Mouse (Mus musculus) cerebellum, postnatal 14 days (tissue): Measurements from ENCODE around the gene Fetub.
"Not testable (repeated sequence)": the region's sequence is repeated elsewhere in the genome, so short reads cannot be mapped to it uniquely, and the experiment has no call there.

Experiments used
- DNase-seq, 2 experiments: peaks; one replicate each; pipeline ENCODE4 v3.0.0; 2021; ENCODE audit warnings: mixed read lengths in 2 of 2

Fetub gene

GRCm38 (mm10) chr16:22911986-22912385 lies 6.1 kb upstream of the Fetub start:
- DNase-seq: peak in 1 of 2 experiments; percentile 8

- no peak for DNase-seq
Measured at GRCm38 (mm10) chr16:22912886-22913285, 5.2 kb upstream of the Fetub start.

- DNase-seq: no peak
Measured at GRCm38 (mm10) chr16:22914276-22914675, 3.9 kb upstream of the Fetub start.

- DNase-seq: no peak
Measured at GRCm38 (mm10) chr16:22918664-22919312, 654 bp downstream of the Fetub start.

GRCm38 (mm10) chr16:22919971-22920854 lies 2.1 kb downstream of the Fetub start:
- no peak for DNase-seq

- DNase-seq: no peak
Measured at GRCm38 (mm10) chr16:22921761-22922160, 3.6 kb downstream of the Fetub start.

- no peak for DNase-seq
Measured at GRCm38 (mm10) chr16:22922433-22922832, 4.3 kb downstream of the Fetub start.

GRCm38 (mm10) chr16:22929575-22929974 lies 11.4 kb downstream of the Fetub start:
- DNase-seq: peak; percentile 48 to 55

GRCm38 (mm10) chr16:22931431-22932200 lies 13.5 kb downstream of the Fetub start:
- DNase-seq: no peak

GRCm38 (mm10) chr16:22937631-22938030 lies 19.5 kb downstream of the Fetub start:
- no peak for DNase-seq

- DNase-seq: no peak
Measured at GRCm38 (mm10) chr16:22938541-22938940, 20.4 kb downstream of the Fetub start.

GRCm38 (mm10) chr16:22939120-22939695 lies 21.1 kb downstream of the Fetub start:
- DNase-seq: no peak

- not testable (repeated sequence) for DNase-seq
Measured at GRCm38 (mm10) chr16:22941825-22942476, 23.8 kb downstream of the Fetub start.

- DNase-seq: no peak
Measured at GRCm38 (mm10) chr16:22947371-22947770, 29.2 kb downstream of the Fetub start.

- no peak for DNase-seq
Measured at GRCm38 (mm10) chr16:22950840-22951395, 32.8 kb downstream of the Fetub start, which contains the start of gene Hrg. TSS of gene Hrg (plus strand) at chr16:22951072.

GRCm38 (mm10) chr16:22953069-22953468 lies 34.9 kb downstream of the Fetub start:
- DNase-seq: peak; percentile 13 to 27

GRCm38 (mm10) chr16:22955397-22956084 lies 37.4 kb downstream of the Fetub start:
- no peak for DNase-seq

GRCm38 (mm10) chr16:22956085-22956439 lies 37.9 kb downstream of the Fetub start:
- no peak for DNase-seq

GRCm38 (mm10) chr16:22961073-22961472 lies 42.9 kb downstream of the Fetub start:
- DNase-seq: no peak

- no peak for DNase-seq
Measured at GRCm38 (mm10) chr16:22962256-22962655, 44.1 kb downstream of the Fetub start.

GRCm38 (mm10) chr16:22963293-22963692 lies 45.2 kb downstream of the Fetub start:
- DNase-seq: no peak
